Mouse (Mus musculus) kidney, embryonic 16.5 days (tissue): Measurements from ENCODE around the gene B4galt1. TPM values are rescaled to one million over a fixed set of nuclear protein-coding genes. Genes with fewer than 3 reads are reported as not detected.
A peak's percentile ranks its signal among the peaks of the same experiment; 100 is the strongest.

Source experiments
- ATAC-seq: fragments of 200-750 bp; cut with Nextera tagmentation; 2 replicates; pipeline ENCODE4 v1.8.0; 2017; ENCODE audit warnings: moderate TSS enrichment; ENCODE audit not compliant: low FRiP score, low TSS enrichment
- H3K27ac ChIP-seq: fragments of 300-500 bp; sonication (generic); 2 replicates; pipeline ENCODE4 v1.5.1; 2014; ENCODE audit warnings: low read length
- H3K27me3 ChIP-seq: fragments of 300-500 bp; sonication (generic); 2 replicates; pipeline ENCODE4 v1.6.1; 2014; ENCODE audit warnings: low read length, control low read depth, mixed read lengths; ENCODE audit not compliant: insufficient read depth
- H3K36me3 ChIP-seq: fragments of 300-500 bp; sonication (generic); 2 replicates; pipeline ENCODE4 v1.6.1; 2014; ENCODE audit warnings: low read length, control low read depth, mixed read lengths; ENCODE audit not compliant: insufficient read depth
- H3K4me1 ChIP-seq: fragments of 300-500 bp; sonication (generic); 2 replicates; pipeline ENCODE4 v1.6.1; 2014; ENCODE audit warnings: low read length, control low read depth, mixed read lengths; ENCODE audit not compliant: insufficient read depth
- H3K4me2 ChIP-seq: fragments of 300-500 bp; sonication (generic); replicated peaks from 2 replicates; pipeline ENCODE4 v1.6.1; 2014; ENCODE audit warnings: low read depth, low read length
- H3K4me3 ChIP-seq: fragments of 300-500 bp; sonication (generic); 2 replicates; pipeline ENCODE4 v1.5.1; 2014; ENCODE audit warnings: mild to moderate bottlenecking, low read length
- H3K9ac ChIP-seq: fragments of 300-500 bp; sonication (generic); replicated peaks from 2 replicates; pipeline ENCODE4 v1.6.1; 2014; ENCODE audit warnings: low read length
- H3K9me3 ChIP-seq: fragments of 300-500 bp; sonication (generic); 2 replicates; pipeline ENCODE4 v1.6.1; 2016; ENCODE audit warnings: low read length, control low read depth
- WGBS: fragments of 180-500 bp; shearing (Covaris S2); extraction: QIAGEN DNeasy Blood & Tissue Kit; methylation state at CpG from one replicate; pipeline ENCODE4 v1.1.7; 2014; 5-methylcytosine and 5-hydroxymethylcytosine counted together
- polyA plus RNA-seq: library from polyadenylated mRNA; unstranded; fragments of >200 nt; fragmentation: Nextera tagmentation; extraction: Ambion mirVana; gene quantifications from 2 replicates; pipeline ENCODE4 v1.2.1, GENCODE M21; 2015

Gene B4galt1
- polyA plus RNA-seq, 1 experiment from 2014 or later = 47.5 TPM

- H3K36me3 ChIP-seq = no peaks in the 10 kb centered on the region
- H3K4me2 ChIP-seq = peak overlapping the region; percentile 93
- H3K9ac ChIP-seq = peak overlapping the region; percentile 79
- H3K9me3 ChIP-seq = no peaks in the 10 kb centered on the region
- peak; percentile 0; the same call in 1 of the 2 replicates for ATAC-seq
- H3K27me3 ChIP-seq = no peaks in the 10 kb centered on the region
- H3K4me1 ChIP-seq = peaks cover 30% of the 10 kb centered on the region
- WGBS = 15% methylated on average over 18 of the region's 18 CpGs
- peak overlapping the region; percentile 91 for H3K27ac ChIP-seq
- peak overlapping the region; percentile 83 for H3K4me3 ChIP-seq
Observed at GRCm38 (mm10) chr4:40854387-40854933, 655 bp upstream of the B4galt1 start.

GRCm38 (mm10) chr4:40852861-40853564, 792 bp downstream of the B4galt1 start:
- ATAC-seq = no peak; the same call in 1 of the 2 replicates
- Histone ChIP-seq H3K9me3 (no peaks in the 10 kb centered on the region), H3K4me3 (peak overlapping the region; percentile 83), H3K4me2 (peak overlapping the region; percentile 93), H3K9ac (peak overlapping the region; percentile 84), H3K27ac (peak overlapping the region; percentile 94), H3K27me3 (no peaks in the 10 kb centered on the region), H3K36me3 (no peaks in the 10 kb centered on the region), H3K4me1 (peaks cover 32% of the 10 kb centered on the region)
- under 1% methylated on average over 20 of the region's 20 CpGs for WGBS

- 25% methylated on average over 5 of the region's 5 CpGs for WGBS
- H3K27me3 ChIP-seq = no peaks in the 10 kb centered on the region
- no peak for ATAC-seq
- H3K4me1 ChIP-seq = peaks cover 38% of the 10 kb centered on the region
- H3K9me3 ChIP-seq = no peaks in the 10 kb centered on the region
- H3K36me3 ChIP-seq = no peaks in the 10 kb centered on the region
- peak overlapping the region; percentile 94 for H3K27ac ChIP-seq
- H3K9ac ChIP-seq = peak overlapping the region; percentile 84
- peak overlapping the region; percentile 93 for H3K4me2 ChIP-seq
- H3K4me3 ChIP-seq = peak overlapping the region; percentile 83
Observed at GRCm38 (mm10) chr4:40852249-40852781, 1.5 kb downstream of the B4galt1 start.

DNA sequence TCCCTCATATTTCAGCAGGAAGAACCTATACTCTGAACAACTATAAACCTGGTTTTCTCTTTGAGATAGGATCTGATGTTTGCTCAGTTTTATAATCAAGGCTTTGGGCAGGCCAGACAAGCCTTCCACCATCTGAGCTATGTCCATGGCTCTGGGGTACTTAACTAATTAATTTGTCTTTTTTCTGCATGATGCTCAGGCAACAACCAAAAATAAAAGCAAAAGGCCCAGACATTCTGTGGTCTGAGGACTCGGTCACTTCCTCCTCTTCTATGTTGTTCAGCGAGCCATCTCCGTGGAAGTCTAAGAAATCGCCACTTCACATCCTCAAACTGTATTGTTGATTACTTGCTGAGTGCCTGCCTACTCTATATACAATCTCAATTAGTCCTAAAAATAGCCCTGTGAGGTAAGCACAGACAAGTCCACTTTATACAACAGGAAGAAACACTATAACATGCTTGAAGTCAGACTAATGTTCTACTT, 2.0 kb downstream of the B4galt1 start:
- H3K9me3 ChIP-seq = no peaks in the 10 kb centered on the region
- peak overlapping the region; percentile 94 for H3K27ac ChIP-seq
- ATAC-seq = no peak
- no peaks in the 10 kb centered on the region for H3K27me3 ChIP-seq
- 35% methylated on average over 4 of the region's 4 CpGs for WGBS
- H3K4me2 ChIP-seq = peak overlapping the region; percentile 93
- H3K36me3 ChIP-seq = no peaks in the 10 kb centered on the region
- H3K9ac ChIP-seq = peak overlapping the region; percentile 84
- peaks cover 43% of the 10 kb centered on the region for H3K4me1 ChIP-seq
- H3K4me3 ChIP-seq = peak overlapping the region; percentile 83

- ATAC-seq = no peak
- peaks cover 49% of the 10 kb centered on the region for H3K4me1 ChIP-seq
Observed at GRCm38 (mm10) chr4:40851031-40851762, 2.6 kb downstream of the B4galt1 start.

GRCm38 (mm10) chr4:40850582-40850981, 3.2 kb downstream of the B4galt1 start:
- ATAC-seq = no peak
- WGBS = 62% methylated on average over 5 of the region's 5 CpGs
- Histone ChIP-seq H3K4me3 (peak overlapping the region; percentile 83; the same call in 1 of the 2 replicates), H3K4me1 (peaks cover 54% of the 10 kb centered on the region), H3K36me3 (no peaks in the 10 kb centered on the region), H3K4me2 (peak overlapping the region; percentile 93), H3K9ac (peak overlapping the region; percentile 84; the same call in 1 of the 2 replicates), H3K27me3 (no peaks in the 10 kb centered on the region), H3K27ac (no peak overlapping the region), H3K9me3 (no peaks in the 10 kb centered on the region)

More at GRCm38 (mm10) chr4:40851031-40851762, 2.6 kb downstream of the B4galt1 start:
- Histone ChIP-seq H3K4me2 (peak overlapping the region; percentile 93), H3K27ac (peak overlapping the region; percentile 94; the same call in 1 of the 2 replicates), H3K27me3 (no peaks in the 10 kb centered on the region), H3K9ac (peak overlapping the region; percentile 84), H3K9me3 (no peaks in the 10 kb centered on the region), H3K4me3 (peak overlapping the region; percentile 83), H3K36me3 (no peaks in the 10 kb centered on the region)
- 60% methylated on average over 6 of the region's 6 CpGs for WGBS

DNA sequence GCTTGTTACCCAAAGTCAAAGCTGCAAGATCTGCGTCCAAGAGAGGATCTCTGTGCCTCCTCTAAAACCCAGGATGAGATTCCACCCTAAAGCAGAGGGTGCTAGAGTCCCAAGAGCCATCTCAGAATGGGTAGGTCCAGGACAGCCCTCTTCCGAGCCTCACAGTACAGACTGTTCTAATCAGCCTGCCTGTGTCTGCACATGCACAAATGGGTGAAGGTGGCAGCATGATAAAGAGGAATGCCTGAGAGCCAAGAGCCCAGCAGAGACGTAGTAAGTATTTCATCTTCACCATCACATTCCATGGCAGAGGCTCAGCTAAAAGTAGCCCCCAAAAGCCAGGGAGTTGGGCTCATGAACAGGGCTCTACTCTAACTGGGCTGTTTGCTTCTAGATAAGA, 4.3 kb downstream of the B4galt1 start:
- H3K4me3 ChIP-seq = no peak overlapping the region
- no peak overlapping the region for H3K27ac ChIP-seq
- H3K4me2 ChIP-seq = no peak overlapping the region
- H3K27me3 ChIP-seq = no peaks in the 10 kb centered on the region
- H3K4me1 ChIP-seq = peaks cover 61% of the 10 kb centered on the region
- H3K9ac ChIP-seq = no peak overlapping the region
- ATAC-seq = no peak
- 89% methylated on average over 3 of the region's 3 CpGs for WGBS
- no peaks in the 10 kb centered on the region for H3K36me3 ChIP-seq
- H3K9me3 ChIP-seq = no peaks in the 10 kb centered on the region

DNA sequence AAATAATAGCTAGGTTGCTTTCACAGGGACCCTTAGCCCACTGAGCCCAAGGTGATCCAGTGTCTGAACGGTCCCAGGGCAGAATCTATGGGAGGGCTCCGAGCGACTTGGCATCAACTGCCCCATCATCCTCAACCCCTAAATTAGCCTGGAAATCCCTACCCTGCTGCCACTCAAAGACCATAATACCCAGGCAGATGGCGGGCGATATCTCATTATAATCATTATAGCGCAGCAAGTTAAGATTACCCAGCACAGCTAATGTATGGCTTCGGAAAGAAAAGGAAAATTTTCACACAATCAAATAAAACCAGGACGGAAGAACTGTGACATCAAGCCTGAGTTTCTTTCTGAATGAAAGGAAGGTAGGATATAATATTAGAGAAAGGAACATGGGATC, 5.6 kb downstream of the B4galt1 start:
- Histone ChIP-seq H3K4me1 (peaks cover 70% of the 10 kb centered on the region), H3K27me3 (no peaks in the 10 kb centered on the region), H3K27ac (no peak overlapping the region), H3K9ac (no peak overlapping the region), H3K9me3 (no peaks in the 10 kb centered on the region), H3K36me3 (no peaks in the 10 kb centered on the region), H3K4me3 (no peak overlapping the region), H3K4me2 (no peak overlapping the region)
- no peak for ATAC-seq
- WGBS = 92% methylated on average over 8 of the region's 8 CpGs

DNA sequence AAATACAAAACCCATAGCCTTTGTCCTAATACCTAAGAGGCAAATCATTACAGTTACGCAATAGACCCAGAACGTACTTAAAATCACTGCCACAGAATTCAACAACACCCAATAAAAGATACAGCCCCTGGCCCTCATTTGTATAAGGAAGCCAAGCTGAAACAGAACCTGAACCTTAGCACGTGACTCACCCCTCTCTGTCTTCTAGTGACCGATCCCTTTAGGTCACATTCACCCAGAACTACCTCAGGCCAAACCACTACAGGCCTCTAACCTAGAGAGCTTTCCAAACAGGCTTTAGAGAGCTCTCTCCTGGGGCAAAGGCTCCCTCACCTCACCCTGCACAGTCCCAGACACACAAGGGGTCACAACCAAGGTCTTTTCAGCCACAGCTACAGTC, 6.6 kb downstream of the B4galt1 start:
- peaks cover 70% of the 10 kb centered on the region for H3K4me1 ChIP-seq
- ATAC-seq = no peak
- H3K36me3 ChIP-seq = no peaks in the 10 kb centered on the region
- no peaks in the 10 kb centered on the region for H3K9me3 ChIP-seq
- 64% methylated on average over 4 of the region's 4 CpGs for WGBS
- no peak overlapping the region for H3K4me3 ChIP-seq
- H3K4me2 ChIP-seq = no peak overlapping the region
- H3K27me3 ChIP-seq = no peaks in the 10 kb centered on the region
- peak overlapping the region; percentile 94; the same call in 1 of the 2 replicates for H3K27ac ChIP-seq
- H3K9ac ChIP-seq = peak overlapping the region; percentile 37; the same call in 1 of the 2 replicates
